Mouse (Mus musculus): Measurements from ENCODE around the gene Olfr901. TPM values are rescaled to one million over a fixed set of nuclear protein-coding genes. Genes with fewer than 3 reads are reported as not detected.

The Olfr901 gene
- polyA plus RNA-seq (2014; fragmentation: Illumina TruSeq; extraction: RNeasy Lipid Tissue Mini Kit (QIAGEN cat#74804); ENCODE audit: low read depth, low replicate concordance) = not detected

DNA sequence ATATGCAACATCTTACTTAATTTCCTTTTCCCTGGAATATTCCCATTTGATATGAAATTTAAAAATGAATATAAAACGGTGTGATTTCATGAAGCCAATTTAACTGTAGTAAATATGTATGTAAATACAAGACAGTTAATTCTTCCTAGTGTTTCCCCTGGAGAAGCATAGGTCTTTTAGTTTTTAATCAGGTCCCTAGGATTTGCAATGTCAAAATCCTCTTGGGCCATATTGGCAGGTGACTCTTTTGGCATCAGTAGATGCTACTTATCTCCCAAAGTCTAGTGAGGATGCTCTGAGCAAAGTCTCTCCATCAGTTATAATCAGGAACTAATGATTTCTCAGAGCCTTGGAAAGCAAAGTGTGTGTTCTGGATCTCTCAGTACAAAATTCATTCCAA is at the start of gene Olfr901:
Olfr901 (plus strand) TSS at position 301 of the 400 bp plus-strand sequence.

DNA sequence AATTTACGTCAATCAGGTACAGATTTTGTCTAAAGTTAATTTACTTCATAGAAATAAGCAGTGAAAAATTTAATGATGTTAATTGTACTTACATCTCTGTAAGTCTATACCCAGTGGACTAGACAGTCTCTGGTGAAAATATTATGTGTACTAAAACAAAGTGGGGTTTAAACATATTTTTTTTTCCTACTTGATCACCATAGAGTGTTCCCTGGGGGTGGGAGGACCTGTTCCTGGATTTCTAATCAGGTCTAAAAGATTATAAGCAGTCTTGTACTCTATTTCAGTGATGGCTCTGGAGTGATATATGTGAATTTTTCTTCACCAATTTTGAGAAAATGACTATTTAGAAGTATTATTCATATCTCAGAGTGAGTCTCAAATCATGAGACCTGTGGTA is 27.9 kb upstream of the Olfr901 start, which contains the start of gene Olfr147:
Olfr147 (plus strand) TSS at position 301 of the 400 bp plus-strand sequence.

DNA sequence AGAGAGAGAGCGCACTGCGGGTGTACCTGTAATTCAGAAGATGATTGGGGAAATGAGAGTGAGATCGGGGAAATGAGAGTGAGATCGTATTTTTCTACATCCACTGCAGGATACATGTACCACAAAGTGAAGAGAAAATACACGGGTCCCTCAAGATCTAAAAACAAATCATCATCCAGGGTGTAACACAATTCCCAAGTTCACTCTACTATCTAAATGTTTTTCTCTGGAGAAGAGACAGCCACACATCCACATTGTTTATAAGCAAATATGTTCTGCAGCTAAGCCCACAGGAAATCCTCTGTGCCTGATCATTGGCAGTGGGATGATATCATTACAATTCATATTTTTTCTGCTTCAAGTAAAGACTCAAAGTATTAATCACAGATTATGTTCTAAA is 18.1 kb downstream of the Olfr901 start, which contains the start of gene Olfr902:
Olfr902 (plus strand) TSS at position 301 of the 400 bp plus-strand sequence.

DNA sequence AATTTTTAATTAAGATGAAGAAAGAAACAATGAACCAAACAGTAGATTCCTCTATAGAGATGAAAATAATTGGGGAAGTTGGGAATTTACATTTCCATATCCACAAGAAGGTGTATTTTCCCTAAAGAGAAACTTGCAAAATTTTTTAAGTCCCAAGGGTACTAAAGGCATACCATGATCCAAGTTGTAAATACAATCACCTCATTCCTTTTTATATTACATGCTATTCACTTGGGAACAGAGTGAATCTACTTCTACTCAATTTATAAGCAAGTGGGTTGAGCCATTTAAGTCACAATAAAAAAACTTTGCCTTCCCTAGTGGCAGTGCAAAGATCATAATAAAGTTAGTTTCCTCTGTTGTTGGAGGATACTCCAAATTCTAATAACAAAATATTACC is 33.6 kb downstream of the Olfr901 start, which contains the start of gene Olfr904:
Olfr904 (plus strand) TSS at position 301 of the 400 bp plus-strand sequence.

DNA sequence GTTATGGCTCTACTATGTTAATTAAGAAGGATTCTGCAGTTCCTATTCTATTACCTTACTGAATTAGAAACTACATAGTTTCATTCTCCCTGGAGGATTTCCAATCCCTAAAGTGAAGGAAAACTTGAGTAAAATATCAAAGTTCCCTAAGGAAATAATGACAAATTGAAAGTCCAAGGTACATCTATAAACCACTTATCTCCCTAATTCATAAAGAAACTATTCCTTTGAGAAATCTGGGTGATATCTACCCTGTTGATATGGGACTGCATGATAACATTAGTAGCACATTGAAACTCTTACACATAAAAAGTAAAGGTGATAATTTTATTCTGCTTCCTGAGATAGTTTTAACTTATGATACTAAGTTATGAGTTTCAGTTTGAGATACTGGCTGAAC is 41.6 kb downstream of the Olfr901 start, which contains the start of gene Olfr905:
Olfr905 (plus strand) TSS at position 301 of the 400 bp plus-strand sequence.

Other genes starting within 250 kb of the Olfr901 start
- not detected for gene Olfr891, start 248.6 kb upstream of the Olfr901 start, polyA plus RNA-seq (2014; fragmentation: Illumina TruSeq; extraction: RNeasy Lipid Tissue Mini Kit (QIAGEN cat#74804); ENCODE audit: low read depth, low replicate concordance)
- not detected for gene Olfr893, start 221.1 kb upstream of the Olfr901 start, polyA plus RNA-seq (2014; fragmentation: Illumina TruSeq; extraction: RNeasy Lipid Tissue Mini Kit (QIAGEN cat#74804); ENCODE audit: low read depth, low replicate concordance)
- not detected for gene Olfr894, start 211.4 kb upstream of the Olfr901 start, polyA plus RNA-seq (2014; fragmentation: Illumina TruSeq; extraction: RNeasy Lipid Tissue Mini Kit (QIAGEN cat#74804); ENCODE audit: low read depth, low replicate concordance)
- not detected for gene Olfr143, start 176.7 kb upstream of the Olfr901 start, polyA plus RNA-seq (2014; fragmentation: Illumina TruSeq; extraction: RNeasy Lipid Tissue Mini Kit (QIAGEN cat#74804); ENCODE audit: low read depth, low replicate concordance)
- not detected for gene Olfr895, start 161.6 kb upstream of the Olfr901 start, polyA plus RNA-seq (2014; fragmentation: Illumina TruSeq; extraction: RNeasy Lipid Tissue Mini Kit (QIAGEN cat#74804); ENCODE audit: low read depth, low replicate concordance)
- gene Olfr896-ps1, start 138.3 kb upstream of the Olfr901 start, polyA plus RNA-seq (2014; fragmentation: Illumina TruSeq; extraction: RNeasy Lipid Tissue Mini Kit (QIAGEN cat#74804); ENCODE audit: low read depth, low replicate concordance) = not detected
- not detected for gene Olfr25, start 100.4 kb upstream of the Olfr901 start, polyA plus RNA-seq (2014; fragmentation: Illumina TruSeq; extraction: RNeasy Lipid Tissue Mini Kit (QIAGEN cat#74804); ENCODE audit: low read depth, low replicate concordance)
- not detected for gene Olfr898, start 81.0 kb upstream of the Olfr901 start, polyA plus RNA-seq (2014; fragmentation: Illumina TruSeq; extraction: RNeasy Lipid Tissue Mini Kit (QIAGEN cat#74804); ENCODE audit: low read depth, low replicate concordance)
- gene Olfr250, start 62.6 kb upstream of the Olfr901 start, polyA plus RNA-seq (2014; fragmentation: Illumina TruSeq; extraction: RNeasy Lipid Tissue Mini Kit (QIAGEN cat#74804); ENCODE audit: low read depth, low replicate concordance) = not detected
- not detected for gene Olfr251, start 52.4 kb upstream of the Olfr901 start, polyA plus RNA-seq (2014; fragmentation: Illumina TruSeq; extraction: RNeasy Lipid Tissue Mini Kit (QIAGEN cat#74804); ENCODE audit: low read depth, low replicate concordance)
- not detected for gene Olfr147, start 27.8 kb upstream of the Olfr901 start, polyA plus RNA-seq (2014; fragmentation: Illumina TruSeq; extraction: RNeasy Lipid Tissue Mini Kit (QIAGEN cat#74804); ENCODE audit: low read depth, low replicate concordance)
- gene Olfr902, start 18.2 kb downstream of the Olfr901 start, polyA plus RNA-seq (2014; fragmentation: Illumina TruSeq; extraction: RNeasy Lipid Tissue Mini Kit (QIAGEN cat#74804); ENCODE audit: low read depth, low replicate concordance) = not detected
- gene Olfr904, start 33.7 kb downstream of the Olfr901 start, polyA plus RNA-seq (2014; fragmentation: Illumina TruSeq; extraction: RNeasy Lipid Tissue Mini Kit (QIAGEN cat#74804); ENCODE audit: low read depth, low replicate concordance) = not detected
- not detected for gene Olfr905, start 41.7 kb downstream of the Olfr901 start, polyA plus RNA-seq (2014; fragmentation: Illumina TruSeq; extraction: RNeasy Lipid Tissue Mini Kit (QIAGEN cat#74804); ENCODE audit: low read depth, low replicate concordance)
- gene Olfr906, start 57.6 kb downstream of the Olfr901 start, polyA plus RNA-seq (2014; fragmentation: Illumina TruSeq; extraction: RNeasy Lipid Tissue Mini Kit (QIAGEN cat#74804); ENCODE audit: low read depth, low replicate concordance) = not detected
- not detected for gene Olfr907, start 66.3 kb downstream of the Olfr901 start, polyA plus RNA-seq (2014; fragmentation: Illumina TruSeq; extraction: RNeasy Lipid Tissue Mini Kit (QIAGEN cat#74804); ENCODE audit: low read depth, low replicate concordance)
- gene Olfr911-ps1, start 92.1 kb downstream of the Olfr901 start, polyA plus RNA-seq (2014; fragmentation: Illumina TruSeq; extraction: RNeasy Lipid Tissue Mini Kit (QIAGEN cat#74804); ENCODE audit: low read depth, low replicate concordance) = not detected
- gene Olfr910, start 108.4 kb downstream of the Olfr901 start, polyA plus RNA-seq (2014; fragmentation: Illumina TruSeq; extraction: RNeasy Lipid Tissue Mini Kit (QIAGEN cat#74804); ENCODE audit: low read depth, low replicate concordance) = not detected
- gene Olfr912, start 150.7 kb downstream of the Olfr901 start, polyA plus RNA-seq (2014; fragmentation: Illumina TruSeq; extraction: RNeasy Lipid Tissue Mini Kit (QIAGEN cat#74804); ENCODE audit: low read depth, low replicate concordance) = not detected
- gene Olfr913, start 163.3 kb downstream of the Olfr901 start, polyA plus RNA-seq (2014; fragmentation: Illumina TruSeq; extraction: RNeasy Lipid Tissue Mini Kit (QIAGEN cat#74804); ENCODE audit: low read depth, low replicate concordance) = not detected
- not detected for gene Olfr914, start 175.6 kb downstream of the Olfr901 start, polyA plus RNA-seq (2014; fragmentation: Illumina TruSeq; extraction: RNeasy Lipid Tissue Mini Kit (QIAGEN cat#74804); ENCODE audit: low read depth, low replicate concordance)
- gene Olfr916, start 230.4 kb downstream of the Olfr901 start, polyA plus RNA-seq (2014; fragmentation: Illumina TruSeq; extraction: RNeasy Lipid Tissue Mini Kit (QIAGEN cat#74804); ENCODE audit: low read depth, low replicate concordance) = not detected
- gene Olfr917, start 236.4 kb downstream of the Olfr901 start, polyA plus RNA-seq (2014; fragmentation: Illumina TruSeq; extraction: RNeasy Lipid Tissue Mini Kit (QIAGEN cat#74804); ENCODE audit: low read depth, low replicate concordance) = not detected
- not detected for gene Olfr918, start 245.1 kb downstream of the Olfr901 start, polyA plus RNA-seq (2014; fragmentation: Illumina TruSeq; extraction: RNeasy Lipid Tissue Mini Kit (QIAGEN cat#74804); ENCODE audit: low read depth, low replicate concordance)